Mouse (Mus musculus): ENCODE results near the gene E030030I06Rik.
"Not testable (repeated sequence)": the region's sequence is repeated elsewhere in the genome, so short reads cannot be mapped to it uniquely, and the experiment has no call there.

Gene E030030I06Rik

GRCm38 (mm10) chr10:22149073-22149690 lies at the start of gene E030030I06Rik:
Gene E030030I06Rik, minus strand, starts transcription at chr10:22149270.
- DNase-seq (ENCODE audit: low spot score): no peak

GRCm38 (mm10) chr10:22191035-22191434 lies 42.0 kb upstream of the E030030I06Rik start:
- peak; percentile 30 for DNase-seq (ENCODE audit: low spot score)

GRCm38 (mm10) chr10:22176515-22176914 lies 27.4 kb upstream of the E030030I06Rik start:
- not testable (repeated sequence) for DNase-seq (ENCODE audit: low spot score)

GRCm38 (mm10) chr10:22174190-22174487 lies 25.1 kb upstream of the E030030I06Rik start:
- not testable (repeated sequence) for DNase-seq (ENCODE audit: low spot score)

DNA sequence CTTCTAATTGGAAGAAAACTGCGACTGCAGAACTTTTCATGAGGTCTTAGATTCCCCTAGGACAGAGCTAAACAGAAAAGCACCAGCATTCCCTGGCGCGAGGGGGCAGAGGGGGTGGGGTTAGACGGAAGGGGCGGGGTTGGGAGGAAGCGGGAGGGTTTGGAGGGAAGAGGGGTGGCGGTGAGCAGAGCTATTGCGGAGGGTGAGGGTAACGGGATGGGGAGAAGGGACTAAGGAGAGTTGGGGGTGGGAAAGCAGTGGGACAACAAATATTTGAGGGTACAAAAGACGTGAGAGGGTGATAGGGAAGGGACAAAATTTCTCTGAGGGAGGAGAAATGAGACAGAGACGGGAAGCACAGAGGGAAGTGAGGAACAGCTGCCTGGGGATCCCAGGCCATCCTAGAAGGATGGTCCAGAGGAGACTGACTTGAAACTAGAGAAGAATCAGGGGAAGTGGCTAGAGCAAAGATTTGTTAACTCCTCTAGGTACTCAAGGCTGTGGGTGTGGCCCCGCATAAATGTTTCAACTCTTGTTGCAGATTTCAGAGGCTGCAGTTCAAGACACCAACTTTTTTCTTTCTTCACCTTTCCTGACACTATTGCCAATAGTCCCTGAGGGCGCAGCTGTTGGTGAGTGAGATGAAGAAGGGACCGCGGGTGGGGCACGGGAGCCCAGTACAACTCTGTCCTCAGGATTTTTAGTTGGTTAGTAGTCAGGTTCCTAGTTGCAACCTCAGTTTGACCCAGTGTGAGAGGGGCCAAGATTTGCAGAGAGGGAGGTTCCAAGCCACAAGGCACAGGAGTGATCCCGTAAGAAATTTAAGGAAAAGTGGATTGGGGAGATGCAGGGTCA lies 24.5 kb upstream of the E030030I06Rik start:
- not testable (repeated sequence) for DNase-seq (ENCODE audit: low spot score)

DNA sequence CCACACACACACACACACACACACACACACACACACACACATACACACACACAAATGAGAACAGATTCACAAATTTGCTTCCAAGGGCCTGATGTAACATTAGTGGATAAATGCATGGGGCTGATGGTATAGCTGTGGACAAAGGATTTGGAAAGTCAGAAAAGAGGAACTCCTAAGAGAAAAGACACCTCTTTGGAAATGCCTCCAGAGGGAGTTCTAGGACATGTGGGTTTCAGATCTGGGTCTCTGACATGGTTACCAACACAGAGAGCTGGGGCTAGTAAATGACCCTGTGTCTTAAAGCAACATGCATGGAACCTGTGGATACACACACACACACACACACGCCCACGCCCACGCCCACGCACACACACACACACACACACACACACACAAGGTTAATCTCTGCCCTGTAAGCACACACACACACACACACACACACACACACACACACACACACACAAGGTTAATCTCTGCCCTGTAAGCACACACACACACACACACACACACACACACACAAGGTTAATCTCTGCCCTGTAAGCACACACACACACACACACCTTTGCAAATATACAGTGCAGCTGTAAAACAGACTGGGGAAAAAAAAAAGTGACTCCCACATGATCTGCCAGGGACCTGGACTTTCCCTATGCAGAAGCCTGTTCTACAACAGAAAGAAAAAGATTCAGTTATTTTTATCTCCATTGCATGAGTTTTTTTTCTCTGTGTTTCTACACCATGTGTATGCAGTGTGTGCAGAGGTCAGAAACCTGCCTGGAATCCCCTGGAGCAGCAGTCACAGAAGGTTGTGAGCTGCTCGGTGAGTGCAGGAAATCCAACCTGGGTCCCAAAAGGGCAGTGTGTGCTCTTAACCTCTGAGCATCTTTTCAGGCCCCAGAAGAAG lies 23.6 kb upstream of the E030030I06Rik start:
- not testable (repeated sequence) for DNase-seq (ENCODE audit: low spot score)

DNA sequence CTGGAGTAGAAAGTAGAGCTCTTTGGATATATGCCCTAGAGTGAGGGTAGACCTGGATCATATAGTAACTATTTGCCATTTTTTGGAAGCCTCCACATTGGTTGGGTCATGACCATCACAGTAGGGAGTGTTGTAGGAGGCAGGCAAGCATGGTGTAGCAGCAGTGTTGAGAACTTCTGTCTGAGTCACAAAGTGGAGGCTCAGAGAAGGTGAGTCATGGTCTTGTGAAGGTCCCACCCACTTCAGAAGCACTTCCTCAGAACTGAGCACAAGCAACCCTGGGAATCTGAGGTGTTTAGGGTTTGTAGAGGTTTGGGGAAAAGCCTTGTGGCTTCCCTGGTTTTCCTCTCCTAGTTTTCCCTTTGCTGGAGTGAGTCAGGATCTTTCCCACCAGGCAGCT lies 20.0 kb upstream of the E030030I06Rik start:
- not testable (repeated sequence) for DNase-seq (ENCODE audit: low spot score)

- DNase-seq (ENCODE audit: low spot score): not testable (repeated sequence)
Observed at GRCm38 (mm10) chr10:22167061-22167460, 18.0 kb upstream of the E030030I06Rik start.

GRCm38 (mm10) chr10:22166025-22166424 lies 17.0 kb upstream of the E030030I06Rik start:
- DNase-seq (ENCODE audit: low spot score): not testable (repeated sequence)

DNA sequence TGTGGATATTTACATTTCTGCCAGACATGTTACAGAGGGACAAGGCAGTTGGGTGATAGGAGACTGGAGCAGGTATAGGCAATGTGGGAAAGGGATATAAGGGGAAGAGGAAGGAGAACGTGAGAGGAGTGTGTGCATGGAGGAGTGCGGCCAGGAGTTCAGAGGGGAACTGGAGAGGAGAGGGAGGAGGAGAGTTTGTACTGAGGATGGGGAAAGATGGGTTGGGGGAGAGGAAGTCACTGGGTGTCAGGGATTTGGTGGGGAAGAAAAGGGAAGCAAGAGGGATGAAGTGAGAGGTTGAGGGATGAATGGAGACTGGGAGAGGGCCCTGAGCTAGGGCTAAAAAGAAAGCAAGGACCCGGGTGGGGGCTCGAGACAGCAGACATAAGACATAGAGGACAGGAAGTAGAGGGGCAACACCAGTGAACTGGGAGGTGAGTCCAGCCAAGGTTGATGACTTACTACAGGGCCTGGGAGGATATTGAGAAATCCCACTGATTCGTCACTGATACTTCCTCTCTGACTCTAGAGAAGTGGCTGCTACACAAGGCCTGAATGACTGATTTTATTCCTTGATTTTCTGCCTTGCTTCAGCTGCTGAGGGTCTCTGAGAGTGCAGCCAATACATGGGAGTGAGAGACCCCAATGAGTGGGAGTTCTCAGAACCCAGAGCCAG lies 16.4 kb upstream of the E030030I06Rik start:
- DNase-seq (ENCODE audit: low spot score): not testable (repeated sequence)

DNA sequence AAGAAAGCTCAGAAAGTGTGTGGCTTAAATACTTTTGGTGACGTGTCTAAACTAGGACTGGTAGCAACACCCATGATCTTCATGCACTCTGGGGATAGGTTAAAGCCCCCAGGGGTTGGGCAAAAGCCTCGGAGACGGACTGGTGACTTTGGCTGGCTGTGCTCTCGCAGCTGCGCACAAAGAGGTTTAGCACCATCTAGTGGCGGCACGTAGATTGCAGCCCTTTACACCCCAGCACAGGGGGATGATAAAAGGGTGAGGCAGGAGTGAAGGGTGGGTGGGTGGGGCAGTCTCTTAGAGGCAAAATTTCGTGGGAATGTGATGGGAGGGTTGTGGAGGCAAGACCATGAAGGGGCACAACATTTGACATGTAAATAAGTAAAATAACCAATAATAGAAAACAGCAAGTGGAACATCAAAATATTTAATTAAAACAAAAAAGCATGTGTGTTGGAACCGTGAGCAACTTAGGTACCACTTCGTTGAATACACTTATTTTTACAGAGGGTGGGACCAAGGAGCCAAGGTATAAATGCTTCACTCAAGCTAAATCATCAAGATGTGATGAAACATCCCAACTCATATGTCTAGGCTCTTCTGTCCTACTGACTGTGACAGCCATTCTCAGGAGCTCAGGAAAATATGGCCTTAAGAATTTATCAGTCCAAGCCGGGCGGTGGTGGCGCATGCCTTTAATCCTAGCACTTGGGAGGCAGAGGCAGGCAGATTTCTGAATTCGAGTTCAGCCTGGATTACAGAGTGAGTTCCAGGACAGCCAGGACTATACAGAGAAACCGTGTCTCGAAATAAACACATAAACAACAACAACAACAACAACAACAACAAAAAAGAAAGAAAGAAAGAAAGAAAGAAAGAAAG lies 14.9 kb upstream of the E030030I06Rik start:
- DNase-seq (ENCODE audit: low spot score): peak; percentile 74

- not testable (repeated sequence) for DNase-seq (ENCODE audit: low spot score)
Observed at GRCm38 (mm10) chr10:22163279-22163678, 14.2 kb upstream of the E030030I06Rik start.

GRCm38 (mm10) chr10:22159581-22160140 lies 10.6 kb upstream of the E030030I06Rik start:
- DNase-seq (ENCODE audit: low spot score): no peak

- DNase-seq (ENCODE audit: low spot score): peak; percentile 20
Observed at GRCm38 (mm10) chr10:22159131-22159561, 10.1 kb upstream of the E030030I06Rik start.

GRCm38 (mm10) chr10:22158310-22158999 lies 9.4 kb upstream of the E030030I06Rik start, which contains the start of the genes Raet1e and H60b:
Gene Raet1e, plus strand, starts transcription at chr10:22158569.
Gene H60b, plus strand, starts transcription at chr10:22158586.
- DNase-seq (ENCODE audit: low spot score): peak; percentile 70

DNA sequence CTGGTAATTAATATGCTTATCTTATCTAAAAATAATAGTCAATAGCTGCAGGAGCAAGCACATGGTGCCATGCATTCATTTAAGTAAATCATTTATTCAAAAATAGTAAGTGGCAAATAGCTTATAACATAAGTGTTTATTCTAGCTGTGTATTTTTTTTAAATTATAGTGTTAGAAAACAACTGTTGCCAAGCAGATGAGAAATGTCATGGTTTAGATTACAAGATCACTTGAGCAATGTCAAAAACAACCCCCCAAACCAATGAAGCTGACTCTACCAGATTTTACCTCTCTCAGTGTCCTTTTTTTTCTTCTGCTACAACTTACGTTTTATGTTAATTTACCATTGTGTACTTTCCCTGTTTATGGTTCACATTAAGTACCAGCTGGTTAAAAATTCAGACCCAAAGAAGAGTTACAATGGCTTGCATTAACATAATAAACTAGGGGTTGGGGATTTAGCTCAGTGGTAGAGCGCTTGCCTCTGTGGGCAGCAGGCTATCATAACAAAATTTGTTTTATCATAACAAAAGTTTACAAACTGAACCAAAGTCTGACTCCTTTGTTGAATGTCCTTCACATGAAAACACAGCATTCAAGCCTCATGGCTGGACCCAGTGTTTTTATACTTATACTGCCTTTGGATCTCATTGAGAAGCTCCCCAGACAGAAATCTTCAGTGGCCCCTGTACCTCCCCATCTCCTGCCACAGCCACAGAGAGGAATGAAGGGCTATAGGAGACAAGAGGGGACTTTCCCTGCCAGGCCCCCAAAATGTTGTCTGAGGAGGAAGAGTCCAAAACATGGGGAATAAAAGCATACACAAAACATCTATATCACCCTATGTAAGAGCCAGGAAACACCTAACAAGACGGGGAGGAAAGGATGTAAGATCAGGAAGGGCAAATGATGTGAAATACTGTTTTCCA lies 6.1 kb upstream of the E030030I06Rik start:
- DNase-seq (ENCODE audit: low spot score): peak; percentile 18

GRCm38 (mm10) chr10:22154127-22154526 lies 5.1 kb upstream of the E030030I06Rik start:
- peak; percentile 60 for DNase-seq (ENCODE audit: low spot score)

DNA sequence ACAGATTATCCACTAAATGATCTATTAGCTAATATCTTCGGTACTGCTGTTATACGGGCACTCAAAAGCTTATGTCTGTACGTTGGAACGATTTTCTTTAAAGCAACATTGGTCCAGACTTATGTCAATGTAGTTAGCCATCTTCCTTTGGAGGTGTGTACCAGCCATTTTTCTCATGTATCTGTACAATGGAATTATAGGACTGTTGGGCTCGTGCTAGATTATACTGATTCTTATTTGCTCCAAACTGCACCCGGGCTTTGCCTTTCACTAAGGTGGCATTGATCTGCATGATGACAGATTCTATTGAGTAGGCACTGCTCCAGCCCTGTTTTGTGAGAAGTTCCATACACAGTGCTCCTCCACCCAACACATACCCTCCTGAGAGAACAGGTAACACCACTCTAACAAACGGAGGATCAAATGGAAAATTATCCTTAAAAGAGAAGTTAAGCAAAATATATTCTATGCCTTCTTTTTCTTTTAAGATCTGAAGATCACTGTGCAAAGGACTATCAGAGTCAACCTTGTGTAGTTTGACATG lies 4.1 kb upstream of the E030030I06Rik start:
- peak; percentile 24 for DNase-seq (ENCODE audit: low spot score)
